Mouse (Mus musculus): ENCODE measurements at regions not wholly inside any gene's neighbourhood (a gene's known extent, or its start where the extent isn't known, plus 50 kb on each side); places are given as distances from the start of the nearest gene placed in this dataset.

DNA sequence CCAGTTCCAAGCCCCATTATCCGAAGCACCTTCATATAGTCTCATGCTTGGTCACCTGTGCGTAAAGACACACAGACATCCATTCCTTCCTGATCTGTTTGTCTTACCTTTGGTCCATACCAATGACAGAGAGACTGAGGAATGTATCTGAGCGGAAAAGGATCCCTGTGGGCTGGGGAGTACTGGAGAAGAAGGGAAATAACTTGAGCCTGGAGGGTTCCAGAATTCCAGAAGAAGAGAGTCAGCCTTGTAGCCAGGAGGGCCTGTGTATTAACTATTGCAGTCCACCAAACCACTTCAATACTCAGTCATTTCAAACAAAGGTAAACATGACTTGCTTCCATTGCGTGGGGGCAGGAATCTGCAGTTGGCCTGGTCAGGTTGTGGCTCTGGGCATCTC lies 51.0 kb upstream of the Rybp start:
- Histone ChIP-seq H3K9me3 (replicated peaks; ENCODE audit: control insufficient read depth, low read length) (no peaks in the 10 kb centered on the region), H3K27ac (ENCODE audit: low read depth, low read length) (no peak overlapping the region), H3K9ac (ENCODE audit: low read depth, low read length) (no peak overlapping the region), H3K4me2 (no peak overlapping the region), H3K4me1 (ENCODE audit: control insufficient read depth, insufficient read depth, low read length) (peaks cover 13% of the 10 kb centered on the region; the same call in 1 of the 2 replicates), H3K36me3 (ENCODE audit: control insufficient read depth, insufficient read depth, low read length) (no peaks in the 10 kb centered on the region), H3K4me3 (ENCODE audit: low read depth, low read length) (no peak overlapping the region), H3K27me3 (ENCODE audit: control insufficient read depth, insufficient read depth, low read length) (peaks cover 20% of the 10 kb centered on the region)
- WGBS (ENCODE audit: insufficient replicate concordance), result 88% methylated on average over 4 of the region's 4 CpGs
- ATAC-seq (replicated peaks; ENCODE audit: insufficient number of reproducible peaks, low FRiP score, low TSS enrichment), result no peak
